Mouse (Mus musculus): ENCODE measurements at regions not wholly inside any gene's neighbourhood (a gene's known extent, or its start where the extent isn't known, plus 50 kb on each side); places are given as distances from the start of the nearest gene placed in this dataset.

DNA sequence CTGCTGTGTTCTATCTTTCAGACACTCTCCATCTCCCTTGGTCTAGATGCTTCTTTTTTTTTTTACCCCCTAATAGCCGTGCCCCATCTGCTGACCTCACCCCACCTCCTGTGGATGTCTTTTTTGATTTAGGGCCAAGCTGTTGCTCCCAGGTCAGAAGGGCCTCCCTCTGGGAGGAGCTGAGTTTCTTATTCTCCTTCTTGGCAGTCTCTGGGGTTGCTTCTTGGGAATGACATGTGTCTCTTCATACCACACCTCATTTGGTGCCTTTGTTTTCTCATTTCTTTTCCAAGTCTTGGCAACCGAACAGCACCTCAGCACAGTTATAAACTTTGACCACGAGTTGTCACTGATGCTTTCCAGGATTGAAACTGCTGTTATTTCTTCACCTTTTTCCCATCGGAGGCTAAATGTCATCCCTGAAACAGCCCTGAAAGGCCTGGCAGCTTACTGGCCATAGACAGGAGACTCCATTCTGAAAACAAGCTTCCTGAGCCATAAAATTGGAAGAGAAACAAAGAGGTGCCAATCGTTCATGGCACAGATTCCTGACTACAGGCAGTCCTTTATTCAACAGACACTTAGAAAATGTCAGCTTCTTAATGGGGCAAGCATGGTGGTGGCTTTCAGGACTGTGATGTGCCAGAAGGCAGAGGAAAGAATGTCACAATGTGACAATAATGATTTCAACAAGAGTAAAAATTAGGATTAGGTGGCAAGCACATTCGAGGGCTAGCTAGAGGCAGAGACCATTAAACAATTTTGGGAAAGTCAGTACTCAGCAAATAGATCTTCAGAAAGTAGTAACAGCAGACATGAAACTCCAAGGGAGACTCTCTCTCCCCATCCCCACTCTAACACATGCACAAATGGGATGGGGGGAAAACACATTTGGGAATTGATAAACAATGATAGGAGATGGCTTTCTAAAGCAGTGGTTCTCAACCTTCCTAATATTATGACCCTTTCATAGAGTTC, 197.1 kb upstream of the Arrdc4 start:
- no peak for DNase-seq (ENCODE audit: low read depth)

DNA sequence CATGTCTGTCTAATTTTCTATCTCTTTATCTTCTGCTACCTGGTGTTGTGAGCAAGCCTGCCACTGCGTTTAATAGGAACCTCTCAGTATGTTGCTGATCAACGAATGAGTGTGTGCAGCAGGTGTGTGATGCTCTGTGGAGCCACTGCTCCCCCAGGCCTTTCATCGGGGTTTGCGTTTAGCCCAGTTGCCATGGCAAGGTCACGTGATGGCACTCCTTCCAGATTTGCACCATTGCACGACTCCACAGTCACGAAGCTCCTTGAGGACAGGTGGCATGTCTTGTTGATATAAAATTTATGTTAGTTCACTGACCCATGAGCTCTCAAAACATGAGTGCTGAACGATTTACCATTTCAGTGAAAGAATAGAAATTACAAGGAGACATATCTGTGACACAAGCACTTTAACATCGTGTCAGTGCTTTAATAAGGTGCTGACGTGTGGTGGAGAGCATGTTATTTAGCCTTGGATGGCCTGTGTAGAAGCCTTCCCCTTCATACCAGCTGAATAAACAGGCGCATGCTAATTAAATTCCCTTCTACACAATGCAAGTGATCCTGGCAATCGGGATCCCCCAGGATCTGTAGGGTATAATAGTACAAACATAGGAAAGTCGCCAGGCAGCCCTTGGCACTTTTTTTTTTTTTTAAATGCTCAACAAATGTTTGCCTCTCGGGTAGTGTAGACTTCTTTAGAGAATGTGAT, 181.7 kb upstream of the Arrdc4 start:
- DNase-seq (ENCODE audit: low read depth) = no peak

DNA sequence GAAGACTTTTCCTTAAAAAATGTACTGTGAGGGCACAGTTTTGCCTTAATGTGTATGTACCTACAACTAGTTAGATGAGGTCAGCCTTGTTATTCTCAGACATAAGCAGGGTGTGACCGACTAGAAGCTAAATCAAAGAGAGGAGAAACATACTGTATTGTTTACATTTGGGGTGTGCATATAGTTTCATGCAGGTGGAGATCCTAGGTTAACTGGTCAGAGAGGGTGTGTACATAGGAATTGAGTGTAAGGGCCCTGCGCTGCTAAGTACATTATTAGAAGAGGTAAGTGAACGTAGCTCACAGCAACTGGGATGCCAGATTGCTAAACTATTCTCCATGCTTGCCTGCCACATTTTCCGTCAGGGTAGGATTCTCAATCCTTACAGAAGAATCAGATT, 180.6 kb upstream of the Arrdc4 start:
- no peak for DNase-seq (ENCODE audit: low read depth)

DNA sequence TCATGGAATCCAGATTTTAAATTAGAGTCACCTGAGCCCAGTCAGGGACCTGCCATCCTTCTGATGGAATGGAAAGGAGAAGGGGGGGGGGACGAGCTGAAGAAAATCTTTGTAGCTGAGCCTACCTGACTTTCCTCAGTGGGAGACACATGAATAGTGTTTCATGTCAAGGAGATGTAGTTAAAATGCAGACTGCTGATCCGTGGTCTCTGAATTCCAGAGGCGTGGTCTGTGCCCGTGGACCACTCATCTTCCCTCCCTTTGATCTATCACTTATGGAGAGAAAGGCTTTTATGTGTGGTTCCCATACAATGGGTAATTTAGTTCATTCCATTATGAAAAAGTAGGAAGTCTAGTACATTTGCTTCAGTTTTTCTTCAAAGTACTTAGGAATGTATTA, 176.6 kb upstream of the Arrdc4 start:
- DNase-seq (ENCODE audit: low read depth) = no peak

DNA sequence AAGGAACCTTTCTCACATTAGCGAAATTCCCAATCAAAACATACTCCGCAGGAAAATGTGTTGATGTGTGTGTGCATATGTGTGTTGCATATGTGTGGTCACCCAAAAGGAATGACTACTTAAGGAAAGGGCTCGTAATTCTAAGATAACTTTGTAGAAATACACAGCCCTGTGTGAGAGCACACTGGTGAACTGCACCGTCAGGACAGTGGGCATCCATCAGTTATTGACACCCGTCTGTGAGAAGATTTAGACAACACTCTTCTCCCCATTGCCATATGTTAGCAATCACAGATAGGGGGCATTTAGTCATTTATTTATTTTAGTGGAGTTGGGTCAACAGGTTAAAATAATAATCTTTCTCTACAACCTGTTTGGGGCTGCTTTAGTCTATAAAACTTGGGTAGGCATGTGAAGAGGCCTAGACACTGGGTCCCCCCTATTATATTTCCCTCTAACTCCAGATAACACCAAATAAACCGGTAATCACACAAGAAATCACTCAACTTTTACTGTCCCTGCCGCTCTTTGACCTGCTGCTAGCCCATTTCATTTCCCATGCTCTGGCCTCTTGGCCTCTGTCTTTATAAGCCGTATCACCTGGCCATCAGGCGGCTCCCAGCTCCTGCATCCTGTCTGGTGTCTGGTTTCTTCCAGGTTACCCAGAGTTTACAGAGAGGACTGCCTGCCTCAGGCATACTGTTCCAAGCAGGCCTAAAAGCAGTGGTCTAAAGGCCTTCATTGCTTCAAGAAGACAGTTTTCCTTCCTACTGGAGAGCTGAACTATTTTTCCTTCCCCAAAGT, 169.8 kb upstream of the Arrdc4 start:
- no peak for DNase-seq (ENCODE audit: low read depth)

DNA sequence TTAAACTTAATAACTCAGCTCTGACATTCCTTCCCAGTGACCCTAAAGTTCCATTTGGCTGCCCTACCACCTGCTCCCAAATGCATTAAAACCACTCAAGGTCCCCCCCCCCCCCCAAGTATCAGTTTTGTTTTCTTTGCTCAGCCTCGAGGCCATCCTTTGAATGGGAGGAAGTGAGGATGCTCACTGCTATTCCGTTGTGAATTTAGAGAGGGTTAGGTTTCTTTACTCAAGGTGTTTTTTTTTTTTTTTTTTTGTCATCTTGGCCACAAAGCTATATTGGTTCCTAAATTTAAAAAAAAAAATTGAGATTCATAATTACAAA, 168.8 kb upstream of the Arrdc4 start:
- DNase-seq (ENCODE audit: low read depth) = no peak

DNA sequence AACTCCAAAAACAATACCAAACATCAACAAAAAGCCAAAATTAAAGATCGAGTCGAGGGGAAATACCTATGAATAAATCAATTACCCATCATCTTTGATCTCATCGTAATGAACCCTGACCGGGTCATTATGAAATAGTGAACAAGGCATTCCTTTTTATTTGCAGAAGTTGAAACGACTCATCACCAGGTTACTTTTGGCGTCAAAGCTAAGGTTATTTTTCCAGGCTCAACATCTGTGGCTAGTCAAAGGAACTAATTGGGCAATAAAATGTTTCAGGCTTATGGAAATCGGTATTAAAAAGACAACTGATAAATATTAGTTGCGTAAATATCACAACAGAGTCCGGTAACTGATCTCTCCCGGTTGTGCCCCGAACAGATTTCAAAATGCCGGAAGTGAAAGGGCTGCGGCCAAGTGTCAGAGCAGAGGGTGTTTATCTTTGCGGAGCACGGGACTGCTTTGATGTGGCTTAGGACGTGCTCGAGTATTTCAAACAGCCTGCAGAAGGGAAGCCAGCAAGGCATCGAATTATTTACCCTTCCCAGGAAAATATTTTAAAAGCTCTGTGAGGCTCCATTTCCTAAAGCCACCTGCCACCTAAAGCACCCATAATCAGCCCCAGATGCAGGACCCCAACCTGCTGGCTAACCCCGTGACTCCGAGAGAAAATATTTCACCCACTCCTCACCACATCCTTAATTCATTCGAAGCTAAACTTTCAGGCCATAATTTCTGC, 168.3 kb upstream of the Arrdc4 start:
- no peak for DNase-seq (ENCODE audit: low read depth)

DNA sequence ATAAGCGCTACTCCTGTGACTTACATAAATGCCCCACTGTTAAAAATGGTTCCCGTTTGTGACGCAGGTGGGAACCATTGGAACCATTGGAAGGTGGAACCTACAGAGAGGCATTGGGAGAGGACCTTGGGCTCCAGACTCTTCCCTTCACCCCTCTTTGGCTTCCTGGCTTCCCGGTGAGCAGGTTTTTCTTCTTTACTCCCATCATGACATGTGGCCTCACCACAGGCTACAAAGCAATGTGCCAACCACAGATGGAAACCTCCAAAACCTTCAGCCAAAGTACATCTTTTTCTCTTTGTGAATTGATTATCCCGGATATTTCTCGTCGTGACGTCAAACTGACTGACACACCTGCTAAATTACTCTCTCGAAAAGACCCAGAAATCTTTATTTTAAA, 166.9 kb upstream of the Arrdc4 start:
- DNase-seq (ENCODE audit: low read depth) = no peak

DNA sequence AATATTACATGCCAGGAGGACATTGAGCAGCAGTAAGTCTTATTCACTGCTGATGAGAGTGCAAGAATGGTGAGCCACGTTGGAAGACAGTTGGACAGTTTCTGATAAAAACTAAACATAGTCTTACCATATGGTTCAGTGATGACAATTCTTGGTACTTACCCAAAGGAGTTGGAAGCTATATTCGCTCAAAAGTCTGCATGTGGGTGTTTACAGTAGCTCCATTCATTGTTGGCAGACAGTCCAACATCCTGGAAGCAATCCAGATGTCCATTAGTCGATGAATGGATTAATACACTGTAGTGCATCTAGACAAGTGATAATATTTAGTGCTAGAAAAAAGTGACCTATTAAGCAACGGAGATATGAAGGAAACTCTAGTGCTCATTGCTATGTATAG, 165.3 kb upstream of the Arrdc4 start:
- no peak for DNase-seq (ENCODE audit: low read depth)

DNA sequence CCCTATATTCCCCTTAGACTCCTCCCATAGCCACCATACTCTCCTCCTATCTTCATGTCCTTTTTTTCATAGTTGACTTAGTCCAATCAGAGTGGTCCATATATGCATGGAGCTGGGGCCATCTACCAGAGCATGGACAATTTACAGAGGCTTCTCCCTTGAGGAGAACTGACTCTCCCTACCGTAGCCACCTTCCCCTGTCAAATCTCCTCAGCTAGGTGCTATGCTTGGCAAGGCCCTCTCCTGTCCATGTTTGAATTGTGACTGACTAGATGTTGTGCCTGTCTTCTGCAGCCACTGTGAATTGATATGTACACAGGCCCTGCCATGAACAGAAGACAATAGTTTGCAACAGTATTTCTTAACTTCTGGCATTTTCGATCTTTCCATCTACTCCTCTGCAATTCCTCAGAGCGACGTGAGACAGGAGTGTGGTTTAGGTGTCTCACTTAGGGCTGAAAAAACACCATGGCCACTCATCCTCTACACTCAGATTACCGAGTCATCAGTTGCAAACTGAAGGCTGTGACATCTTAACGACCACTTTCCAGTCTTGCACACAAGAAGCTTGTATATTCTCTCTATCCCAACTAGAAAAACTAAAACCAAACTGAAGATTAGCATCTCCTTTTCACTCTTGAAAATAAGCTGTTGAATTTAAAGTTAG, 163.1 kb upstream of the Arrdc4 start:
- no peak for DNase-seq (ENCODE audit: low read depth)

DNA sequence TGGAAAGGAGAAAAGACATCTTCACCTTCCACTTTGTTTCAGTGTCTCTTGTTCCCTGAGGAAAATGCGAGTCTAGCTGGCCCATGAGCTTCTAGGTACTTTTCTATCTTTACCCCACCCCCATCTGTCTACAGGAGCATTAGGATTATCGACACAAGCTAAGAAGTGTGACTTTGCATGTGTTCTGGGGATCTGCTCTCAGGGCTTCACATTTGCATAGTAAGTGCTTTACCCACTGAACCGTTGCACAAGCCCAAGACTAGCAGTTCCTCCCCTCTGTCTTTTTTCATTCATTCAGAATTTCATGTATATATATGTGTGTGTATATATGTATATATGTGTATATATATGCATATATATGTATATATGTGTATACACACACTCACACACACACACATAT, 162.5 kb upstream of the Arrdc4 start:
- DNase-seq (ENCODE audit: low read depth) = no peak

DNA sequence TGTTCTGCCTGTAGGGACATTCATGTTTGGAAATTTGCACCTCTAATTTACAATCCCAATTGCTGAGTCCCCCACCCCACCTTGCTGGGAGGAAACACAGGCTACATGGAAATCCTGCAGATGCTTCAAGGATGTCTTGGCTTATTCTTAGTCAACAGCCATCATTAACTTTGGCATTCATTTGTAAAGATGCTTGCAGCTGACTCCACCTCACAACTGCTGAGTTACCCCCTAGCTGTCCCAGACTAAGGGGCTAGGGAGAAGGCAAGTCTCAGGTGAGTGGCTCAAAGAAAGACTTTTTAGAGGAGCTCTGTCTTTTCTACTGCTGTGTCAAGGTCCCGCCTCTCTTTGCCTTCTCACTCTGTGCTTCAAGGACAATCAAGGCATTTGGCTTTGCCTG, 160.7 kb upstream of the Arrdc4 start:
- DNase-seq (ENCODE audit: low read depth) = no peak

DNA sequence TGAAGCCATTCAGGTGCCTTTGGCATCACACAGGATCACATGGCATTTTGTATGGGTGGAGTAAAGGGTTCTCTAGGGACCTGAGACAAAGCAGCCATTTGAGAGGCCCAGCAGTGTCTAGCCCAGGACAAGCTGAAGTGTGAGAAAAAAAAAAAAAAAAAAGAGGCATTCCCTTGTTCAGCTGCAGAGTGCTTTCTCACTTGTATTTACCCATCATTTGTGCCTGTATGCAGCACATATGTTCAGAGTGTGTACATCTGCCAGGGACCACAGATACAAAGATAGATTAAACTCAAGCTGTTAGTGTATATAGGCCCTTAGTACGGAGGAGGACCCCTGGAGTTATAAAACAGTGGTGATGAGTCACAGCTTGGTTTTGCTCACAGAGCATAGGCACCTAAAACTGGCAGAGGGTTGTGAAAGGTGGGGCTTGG, 159.4 kb upstream of the Arrdc4 start:
- DNase-seq (ENCODE audit: low read depth) = no peak

DNA sequence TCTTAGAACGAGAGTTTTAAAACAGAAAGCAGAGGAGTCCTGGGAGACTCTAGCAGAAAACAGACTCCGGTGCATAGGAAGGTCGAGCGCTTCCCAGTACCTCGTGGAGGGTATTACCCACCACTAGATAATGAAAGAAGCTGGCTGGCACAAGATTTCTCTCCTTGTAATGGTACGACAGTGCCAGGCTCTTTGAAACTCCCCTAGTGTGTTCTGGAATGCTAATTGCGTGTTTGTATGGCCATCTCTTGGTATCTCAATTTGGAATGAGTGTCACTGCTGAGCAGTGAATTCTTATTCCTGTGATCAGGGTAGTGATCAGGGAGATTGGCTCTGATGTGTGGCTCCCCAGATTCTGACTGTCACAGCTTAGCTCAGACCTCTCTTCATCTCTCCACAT, 158.8 kb upstream of the Arrdc4 start:
- no peak for DNase-seq (ENCODE audit: low read depth)

DNA sequence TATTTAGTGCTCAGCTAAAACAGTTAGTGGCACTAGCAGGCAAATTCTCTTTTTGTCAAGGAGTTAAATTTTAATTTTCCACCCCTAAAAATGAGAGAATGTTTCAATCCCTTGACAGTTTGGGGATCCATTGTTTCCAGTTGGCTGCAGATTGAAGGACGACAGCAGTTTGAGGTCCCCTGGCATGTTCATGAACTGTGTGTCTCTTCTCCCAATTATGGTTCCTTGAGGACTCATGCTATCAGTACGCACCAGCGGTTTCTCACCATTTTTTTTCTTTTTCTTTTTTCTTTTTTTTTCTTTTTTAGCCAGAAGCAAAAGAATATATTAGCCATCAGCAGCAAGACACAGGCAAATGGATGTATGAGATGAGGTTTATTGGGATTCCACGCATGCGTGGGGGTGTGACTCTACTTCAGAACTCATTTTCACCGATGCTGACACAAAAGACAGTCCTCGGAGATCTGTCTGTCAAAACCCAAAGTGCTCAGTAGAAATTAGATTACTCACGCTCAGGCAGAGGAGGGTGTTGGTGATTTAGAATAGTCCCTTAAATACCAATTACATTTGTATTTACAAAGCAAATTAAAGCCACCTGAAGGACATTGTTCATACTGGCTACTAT, 157.8 kb upstream of the Arrdc4 start:
- no peak for DNase-seq (ENCODE audit: low read depth)

DNA sequence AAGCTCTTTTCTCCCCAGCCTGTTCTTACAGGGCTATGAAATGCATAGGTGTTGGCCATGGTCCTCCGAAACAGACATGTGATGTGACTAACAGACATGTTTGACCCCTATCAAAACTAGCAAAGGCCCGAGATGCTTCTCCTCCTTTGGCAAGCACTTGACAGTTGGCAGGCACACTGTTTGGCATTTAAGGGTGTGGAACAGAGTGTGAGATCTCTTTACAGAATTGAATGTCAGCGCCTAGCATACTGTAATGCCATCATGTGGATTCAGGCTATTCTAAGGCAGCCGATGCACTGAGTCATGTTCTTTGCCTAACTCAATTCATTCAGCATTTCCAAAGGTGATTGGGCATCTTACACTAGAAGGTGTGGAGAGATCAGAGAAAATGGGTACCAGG, 156.8 kb upstream of the Arrdc4 start:
- no peak for DNase-seq (ENCODE audit: low read depth)

DNA sequence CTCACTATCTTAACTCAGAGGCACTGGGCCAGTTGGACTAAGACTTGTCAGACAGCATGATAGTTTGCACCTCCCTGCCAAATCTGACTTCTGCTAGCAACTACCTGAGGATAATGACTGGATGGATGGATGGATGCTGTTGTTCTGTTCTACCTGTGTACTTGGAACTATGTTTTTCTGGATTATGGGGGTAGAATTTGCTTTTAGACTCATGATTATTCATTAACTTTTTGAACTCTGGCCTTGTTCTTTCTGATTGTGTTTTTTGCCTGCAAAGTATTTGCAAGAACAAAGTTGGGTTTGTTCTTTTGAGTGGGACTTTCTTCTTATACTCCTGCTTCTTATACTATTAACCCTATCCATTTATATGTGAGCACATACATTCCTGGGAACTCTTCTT, 137.1 kb upstream of the Arrdc4 start:
- DNase-seq (ENCODE audit: low read depth) = no peak

DNA sequence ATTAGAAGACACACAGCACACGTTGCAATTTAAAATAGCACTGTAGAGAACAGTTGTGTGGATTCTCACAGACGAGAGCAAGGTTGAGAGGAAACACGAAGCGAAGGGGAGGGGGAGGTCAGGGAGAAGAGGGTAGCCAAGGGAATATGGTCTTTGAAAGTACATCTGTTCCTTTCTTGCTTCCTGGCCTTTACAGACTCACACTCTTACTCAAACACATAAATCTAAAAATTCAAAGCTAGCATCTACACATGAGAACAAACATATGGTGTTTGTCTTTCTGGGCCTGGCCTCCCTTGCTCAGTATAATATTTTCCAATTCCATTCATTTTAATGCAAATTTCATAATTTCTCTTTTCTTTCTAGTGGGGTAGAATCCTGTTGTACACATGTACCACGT, 124.0 kb upstream of the Arrdc4 start:
- no peak for DNase-seq (ENCODE audit: low read depth)

DNA sequence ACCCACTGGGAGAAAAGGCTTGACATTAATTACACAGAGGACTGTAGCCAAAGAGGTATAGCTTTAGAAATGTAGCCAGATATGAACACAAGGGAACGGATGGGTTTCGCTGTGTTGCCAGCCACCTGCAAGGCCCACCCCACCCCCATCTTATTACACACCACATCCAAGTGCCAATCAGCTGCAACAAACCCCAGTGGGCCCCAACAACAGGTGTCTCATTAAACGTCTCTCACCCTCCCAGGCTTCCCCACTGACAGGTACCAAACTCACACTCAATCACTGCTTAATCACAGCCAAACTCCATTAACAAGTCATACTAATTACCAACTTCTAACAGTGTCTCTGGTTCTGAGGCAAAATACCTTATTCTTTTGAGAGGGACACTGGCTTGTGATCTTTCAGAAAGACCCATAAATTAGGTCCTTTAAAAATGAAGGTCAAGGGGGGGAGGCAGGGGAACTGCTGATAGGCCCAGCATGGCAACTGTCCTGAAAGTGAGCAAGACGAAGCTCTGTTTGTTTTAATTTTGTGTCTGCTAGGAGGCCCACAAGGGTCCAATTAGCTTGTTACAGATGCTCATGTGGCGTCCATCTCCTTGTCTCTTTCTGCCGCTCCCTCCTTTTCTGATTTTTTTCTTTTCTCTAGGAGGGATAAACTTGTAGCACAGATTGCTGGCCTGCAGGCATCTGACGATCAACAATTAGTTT, 115.4 kb upstream of the Arrdc4 start:
- no peak for DNase-seq (ENCODE audit: low read depth)

DNA sequence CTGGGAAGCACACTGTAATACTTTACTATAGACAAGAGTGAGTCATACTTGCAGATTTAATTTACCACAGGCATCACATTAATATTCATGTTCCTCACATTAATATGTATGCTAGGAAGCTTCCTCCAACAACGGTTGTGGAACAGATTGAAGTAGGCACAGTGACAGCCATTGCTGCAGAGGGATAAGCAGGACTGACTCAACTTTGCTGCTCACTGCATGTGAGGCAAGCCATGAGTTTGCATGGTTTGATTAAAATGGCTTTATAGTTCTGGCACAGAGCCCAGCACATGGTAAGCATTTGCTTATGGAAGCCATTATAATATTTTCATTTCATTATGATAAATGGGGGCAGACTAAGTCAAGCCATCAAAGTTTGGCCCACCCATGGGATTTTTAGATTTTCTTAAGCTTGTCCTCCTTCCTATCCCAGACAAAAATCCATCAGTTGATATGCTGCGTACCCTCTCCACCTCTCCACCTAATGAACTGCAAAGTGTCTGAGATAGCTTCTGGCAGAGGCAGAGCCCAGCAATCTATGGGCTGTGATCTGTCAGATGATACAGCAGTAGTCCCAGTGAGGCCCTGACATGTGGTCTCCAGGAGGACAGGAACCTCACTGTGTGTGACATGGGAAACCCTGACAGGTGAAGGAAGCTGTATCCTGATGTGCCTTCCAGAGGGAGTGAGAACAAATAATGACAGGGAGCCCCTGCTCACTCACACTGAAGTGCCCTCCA, 109.6 kb upstream of the Arrdc4 start:
- DNase-seq (ENCODE audit: low read depth) = no peak

Data from 416B (cell line).